Mouse (Mus musculus) stomach, embryonic 16.5 days (tissue): ENCODE data around the gene Wbp2. TPM values are rescaled to one million over a fixed set of nuclear protein-coding genes. Genes with fewer than 3 reads are reported as not detected.
A peak's percentile ranks its signal among the peaks of the same experiment; 100 is the strongest.

Experiments
- ATAC-seq: fragments of 200-750 bp; cut with Nextera tagmentation; 2 replicates; pipeline ENCODE4 v1.8.0; 2017; ENCODE audit warnings: moderate number of reproducible peaks, moderate TSS enrichment; ENCODE audit not compliant: insufficient read depth, low FRiP score
- H3K27ac ChIP-seq: fragments of 300-500 bp; sonication (generic); 2 replicates; pipeline ENCODE4 v1.5.1; 2014; ENCODE audit warnings: low read length
- H3K27me3 ChIP-seq: fragments of 300-500 bp; sonication (generic); 2 replicates; pipeline ENCODE4 v1.6.1; 2014; ENCODE audit warnings: low read length, control low read depth, mixed read lengths; ENCODE audit not compliant: control insufficient read depth, insufficient read depth
- H3K36me3 ChIP-seq: fragments of 300-500 bp; sonication (generic); 2 replicates; pipeline ENCODE4 v1.6.1; 2014; ENCODE audit warnings: low read length; ENCODE audit not compliant: control insufficient read depth, insufficient read depth
- H3K4me1 ChIP-seq: fragments of 300-500 bp; sonication (generic); 2 replicates; pipeline ENCODE4 v1.6.1; 2014; ENCODE audit warnings: low read length, control low read depth, mixed read lengths; ENCODE audit not compliant: control insufficient read depth, insufficient read depth
- H3K4me2 ChIP-seq: fragments of 300-500 bp; sonication (generic); 2 replicates; pipeline ENCODE4 v1.6.1; 2014; ENCODE audit warnings: low read depth, low read length, mixed read lengths
- H3K4me3 ChIP-seq: fragments of 300-500 bp; sonication (generic); replicated peaks from 2 replicates; pipeline ENCODE4 v1.5.1; 2014; ENCODE audit warnings: mild to moderate bottlenecking, low read length
- H3K9ac ChIP-seq: fragments of 300-500 bp; sonication (generic); 2 replicates; pipeline ENCODE4 v1.6.1; 2014; ENCODE audit warnings: low read length
- H3K9me3 ChIP-seq: fragments of 300-500 bp; sonication (generic); replicated peaks from 2 replicates; pipeline ENCODE4 v1.6.1; 2016; ENCODE audit warnings: low read length, control low read depth; ENCODE audit not compliant: control insufficient read depth
- WGBS: fragments of 180-500 bp; shearing (Covaris S2); extraction: QIAGEN DNeasy Blood & Tissue Kit; methylation state at CpG from one replicate; pipeline ENCODE4 v1.1.7; 2014; 5-methylcytosine and 5-hydroxymethylcytosine counted together
- polyA plus RNA-seq: library from polyadenylated mRNA; unstranded; fragments of >200 nt; fragmentation: Nextera tagmentation; extraction: Ambion mirVana; gene quantifications from 2 replicates; pipeline ENCODE4 v1.2.1, GENCODE M21; 2015

Gene Wbp2
- polyA plus RNA-seq, 1 experiment from 2014 or later: 81.8 TPM

DNA sequence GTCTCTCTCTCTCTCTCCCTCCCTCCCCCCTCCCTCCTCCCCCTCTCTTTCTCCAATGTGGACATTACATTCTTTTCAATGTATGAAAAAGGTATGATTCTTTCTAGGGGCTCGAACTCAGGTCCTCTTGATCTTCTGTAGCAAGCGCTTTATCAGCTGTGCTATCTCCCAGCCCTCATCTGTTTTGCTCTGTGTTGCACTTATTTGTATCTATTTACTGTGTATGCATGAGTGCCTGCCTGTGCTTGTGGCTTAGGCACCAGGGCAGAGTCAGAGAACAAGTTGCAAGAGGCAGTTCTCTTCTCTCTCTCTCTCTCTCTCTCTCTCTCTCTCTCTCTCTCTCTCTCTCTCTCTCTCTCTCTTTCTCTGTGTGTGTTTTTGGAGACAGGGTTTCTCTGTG is 18.3 kb upstream of the Wbp2 start:
- Histone ChIP-seq H3K9ac (no peak overlapping the region), H3K4me2 (no peak overlapping the region), H3K27ac (peak overlapping the region; percentile 95; the same call in 1 of the 2 replicates), H3K9me3 (no peaks in the 10 kb centered on the region), H3K4me1 (peaks cover 77% of the 10 kb centered on the region), H3K36me3 (0 out of 2 replicates have a peak, but pooled peaks cover 5% of the 10 kb centered on the region), H3K27me3 (peaks cover 18% of the 10 kb centered on the region), H3K4me3 (no peak overlapping the region)
- WGBS: 88% methylated on average over 2 of the region's 2 CpGs
- ATAC-seq: no peak

DNA sequence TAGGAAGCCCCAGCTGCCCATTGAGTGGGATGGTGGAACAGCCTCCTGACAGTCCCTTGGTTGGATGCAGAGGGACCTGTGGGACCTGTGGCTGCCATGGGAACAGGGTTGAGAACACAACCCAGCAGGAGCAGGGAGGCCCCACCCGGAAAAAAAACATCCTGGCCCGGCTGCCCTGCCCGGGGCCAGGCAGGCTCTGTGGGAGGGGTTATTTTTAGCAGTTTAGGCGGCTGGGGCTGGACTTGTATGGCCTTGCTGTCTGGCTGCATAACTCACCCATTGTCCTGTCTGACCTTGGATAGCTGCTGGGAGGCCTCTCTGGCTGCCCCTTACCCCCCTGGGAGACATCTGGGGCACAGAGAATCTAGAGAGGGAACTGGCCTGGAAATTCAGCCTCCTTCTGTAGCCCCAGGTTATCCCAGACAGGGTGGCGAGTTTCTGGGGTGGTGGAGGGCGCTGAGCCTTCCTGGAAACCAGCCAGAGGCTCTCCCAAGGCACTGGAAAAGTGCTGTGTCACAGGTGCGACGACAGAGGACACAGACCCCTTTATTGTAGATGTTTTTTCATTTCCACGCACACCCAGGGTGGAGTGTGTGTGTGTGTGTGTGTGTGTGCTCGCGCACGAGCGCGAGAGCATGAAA is 17.3 kb upstream of the Wbp2 start:
- Histone ChIP-seq H3K9ac (peak overlapping the region; percentile 51), H3K4me1 (peaks cover 82% of the 10 kb centered on the region), H3K4me2 (peak overlapping the region; percentile 27; the same call in 1 of the 2 replicates), H3K4me3 (no peak overlapping the region), H3K27me3 (peaks cover 15% of the 10 kb centered on the region), H3K36me3 (0 out of 2 replicates have a peak, but pooled peaks cover 5% of the 10 kb centered on the region), H3K27ac (peak overlapping the region; percentile 95), H3K9me3 (no peaks in the 10 kb centered on the region)
- peak; percentile 79 for ATAC-seq
- 30% methylated on average over 14 of the region's 14 CpGs for WGBS

DNA sequence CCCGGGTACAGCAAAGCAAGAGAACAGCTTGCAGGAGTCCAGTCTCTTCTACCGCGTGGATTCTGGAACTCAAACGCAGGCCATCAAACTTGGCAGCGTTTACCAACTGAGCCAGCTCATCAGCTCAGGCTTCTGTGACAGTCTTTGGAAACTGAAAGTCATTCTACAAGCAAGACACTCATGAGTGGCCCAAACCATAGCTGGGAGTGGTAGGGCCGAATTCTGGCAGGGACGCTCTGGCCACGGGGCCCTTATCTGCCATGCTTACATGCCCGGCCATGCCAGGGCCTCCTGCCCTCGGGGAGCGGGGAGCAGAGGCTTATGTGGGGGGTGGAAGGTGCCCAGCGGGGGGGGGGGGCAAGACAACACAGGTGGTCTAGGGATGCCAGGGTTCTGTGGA is 16.8 kb upstream of the Wbp2 start:
- Histone ChIP-seq H3K36me3 (0 out of 2 replicates have a peak, but pooled peaks cover 5% of the 10 kb centered on the region), H3K9me3 (no peaks in the 10 kb centered on the region), H3K27me3 (peaks cover 13% of the 10 kb centered on the region), H3K9ac (peak overlapping the region; percentile 29; the same call in 1 of the 2 replicates), H3K4me1 (peaks cover 87% of the 10 kb centered on the region), H3K4me2 (no peak overlapping the region), H3K4me3 (no peak overlapping the region), H3K27ac (peak overlapping the region; percentile 95)
- 55% methylated on average over 12 of the region's 12 CpGs for WGBS
- no peak for ATAC-seq

DNA sequence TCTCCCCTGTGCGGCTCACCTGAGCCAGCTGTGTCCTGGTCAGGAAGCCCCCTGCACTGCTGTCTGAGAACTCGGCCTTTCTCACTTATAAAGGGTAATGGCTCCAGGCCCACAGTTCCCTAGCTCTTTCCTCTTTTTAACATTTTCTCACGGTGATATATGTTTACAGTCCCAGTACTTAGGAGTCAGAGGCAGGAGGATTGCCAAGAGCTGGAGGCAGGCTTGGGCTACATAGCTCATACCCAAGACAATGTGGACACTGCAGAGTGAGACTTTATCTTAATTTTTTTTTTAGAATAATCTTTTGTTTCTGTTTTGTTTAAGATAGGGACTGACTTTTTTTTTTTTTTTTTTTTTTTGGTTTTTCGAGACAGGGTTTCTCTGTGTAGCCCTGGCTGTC is 15.7 kb upstream of the Wbp2 start:
- Histone ChIP-seq H3K9me3 (no peaks in the 10 kb centered on the region), H3K4me2 (peak overlapping the region; percentile 10; the same call in 1 of the 2 replicates), H3K36me3 (0 out of 2 replicates have a peak, but pooled peaks cover 5% of the 10 kb centered on the region), H3K4me1 (peaks cover 77% of the 10 kb centered on the region), H3K4me3 (no peak overlapping the region), H3K9ac (peak overlapping the region; percentile 61), H3K27ac (peak overlapping the region; percentile 97), H3K27me3 (peaks cover 3% of the 10 kb centered on the region; the same call in 1 of the 2 replicates)
- 37% methylated on average over 3 of the region's 4 CpGs for WGBS
- no peak for ATAC-seq

DNA sequence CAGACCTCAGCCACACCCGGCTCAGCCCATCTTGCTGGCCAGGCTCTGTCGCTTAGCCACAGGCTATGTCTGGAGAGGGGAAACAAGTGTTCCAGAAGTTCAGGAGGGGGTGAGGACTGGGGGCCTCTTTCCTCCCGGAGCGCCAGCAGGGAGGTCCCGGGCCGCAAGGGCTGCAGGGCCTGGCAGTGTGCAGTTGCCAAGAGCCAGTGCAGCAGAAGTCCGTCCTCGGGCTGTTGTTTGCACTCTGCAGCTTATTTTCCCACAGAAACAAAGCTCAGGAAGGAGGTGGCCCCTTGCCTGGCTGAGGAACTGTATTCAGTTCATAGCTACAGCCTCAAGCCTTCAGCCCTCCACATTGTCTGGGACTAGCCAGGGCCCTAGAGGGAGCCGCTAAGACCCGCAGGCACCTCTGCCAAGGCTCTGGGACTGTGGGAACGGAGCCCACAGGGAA is 15.2 kb upstream of the Wbp2 start:
- Histone ChIP-seq H3K4me2 (peak overlapping the region; percentile 10; the same call in 1 of the 2 replicates), H3K9ac (peak overlapping the region; percentile 61), H3K36me3 (0 out of 2 replicates have a peak, but pooled peaks cover 5% of the 10 kb centered on the region), H3K27me3 (no peaks in the 10 kb centered on the region), H3K27ac (peak overlapping the region; percentile 97), H3K9me3 (no peaks in the 10 kb centered on the region), H3K4me1 (peaks cover 72% of the 10 kb centered on the region), H3K4me3 (no peak overlapping the region)
- 10% methylated on average over 11 of the region's 11 CpGs for WGBS
- ATAC-seq: peak; percentile 41

DNA sequence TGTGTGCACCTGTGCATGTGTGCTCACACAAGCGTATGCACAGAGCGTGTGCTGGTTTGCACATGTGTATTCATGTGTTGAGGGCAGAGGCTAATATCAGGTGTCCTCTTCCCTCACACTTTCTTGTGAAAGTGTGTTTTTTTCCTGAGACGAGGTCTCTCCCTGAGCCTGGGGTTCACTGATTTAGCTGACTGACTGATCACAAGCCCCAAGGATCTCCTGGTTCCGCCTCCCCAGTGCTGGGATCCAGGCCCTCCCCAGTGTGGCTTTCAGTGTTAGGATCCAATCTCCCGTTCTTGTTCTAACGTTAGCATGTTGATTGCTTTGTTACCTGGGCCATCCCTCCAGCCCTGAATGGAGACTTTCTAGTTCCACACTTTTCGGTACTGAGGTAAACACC is 14.0 kb upstream of the Wbp2 start:
- H3K9me3 ChIP-seq: no peaks in the 10 kb centered on the region
- H3K9ac ChIP-seq: peak overlapping the region; percentile 6; the same call in 1 of the 2 replicates
- peaks cover 61% of the 10 kb centered on the region for H3K4me1 ChIP-seq
- H3K27ac ChIP-seq: peak overlapping the region; percentile 97
- no peak overlapping the region for H3K4me2 ChIP-seq
- H3K36me3 ChIP-seq: 0 out of 2 replicates have a peak, but pooled peaks cover 3% of the 10 kb centered on the region
- no peak for ATAC-seq
- H3K4me3 ChIP-seq: no peak overlapping the region
- no peaks in the 10 kb centered on the region for H3K27me3 ChIP-seq
- 70% methylated on average over 7 of the region's 7 CpGs for WGBS

DNA sequence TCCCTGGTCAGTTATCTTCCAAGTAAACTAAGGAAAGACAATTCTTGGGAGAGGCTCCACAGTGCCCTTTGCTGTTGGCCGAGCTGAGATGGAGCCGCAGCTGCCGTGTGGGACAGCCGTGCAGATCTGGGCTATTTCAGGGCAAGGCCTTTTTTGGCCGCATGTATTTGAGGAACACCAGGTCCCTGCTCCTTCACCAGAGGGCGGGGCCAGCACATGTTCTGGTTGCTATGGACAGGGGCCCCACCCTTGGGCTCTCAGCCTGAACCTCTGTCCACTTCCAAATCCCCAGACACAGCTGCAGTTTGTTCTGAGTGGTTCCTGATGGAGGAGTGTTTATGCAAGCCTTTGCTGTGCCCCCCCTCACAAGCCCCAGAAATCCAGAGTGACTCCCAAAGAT is 13.6 kb upstream of the Wbp2 start:
- Histone ChIP-seq H3K4me1 (peaks cover 59% of the 10 kb centered on the region), H3K36me3 (no peaks in the 10 kb centered on the region), H3K4me2 (peak overlapping the region; percentile 17; the same call in 1 of the 2 replicates), H3K27ac (peak overlapping the region; percentile 97), H3K27me3 (no peaks in the 10 kb centered on the region), H3K4me3 (no peak overlapping the region), H3K9ac (peak overlapping the region; percentile 6; the same call in 1 of the 2 replicates), H3K9me3 (no peaks in the 10 kb centered on the region)
- peak; percentile 62 for ATAC-seq
- 22% methylated on average over 6 of the region's 6 CpGs for WGBS

DNA sequence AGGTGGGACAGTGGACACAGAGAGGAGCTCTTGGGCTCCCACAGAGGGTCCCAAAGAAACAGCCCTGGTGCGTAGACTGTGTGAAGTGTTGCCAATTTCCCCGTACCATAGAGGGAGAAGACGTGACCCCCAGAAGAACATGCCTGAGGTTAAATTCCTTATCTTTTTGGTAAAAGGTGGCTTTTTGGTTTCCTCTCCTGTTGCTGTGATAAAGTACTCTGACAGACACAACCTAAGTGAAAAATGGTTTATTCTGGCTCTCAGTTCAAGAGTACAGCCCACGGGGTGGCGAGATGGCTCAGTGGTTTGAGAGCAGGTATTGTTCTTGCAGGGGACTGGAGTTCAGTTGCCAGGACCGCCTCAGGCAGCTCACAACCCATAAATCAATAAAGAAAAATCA is 12.7 kb upstream of the Wbp2 start:
- Histone ChIP-seq H3K9ac (no peak overlapping the region; the same call in 1 of the 2 replicates), H3K4me2 (no peak overlapping the region), H3K36me3 (no peaks in the 10 kb centered on the region), H3K27ac (peak overlapping the region; percentile 97), H3K27me3 (no peaks in the 10 kb centered on the region), H3K4me1 (peaks cover 57% of the 10 kb centered on the region), H3K4me3 (no peak overlapping the region), H3K9me3 (no peaks in the 10 kb centered on the region)
- WGBS: 73% methylated on average over 6 of the region's 6 CpGs
- no peak for ATAC-seq

DNA sequence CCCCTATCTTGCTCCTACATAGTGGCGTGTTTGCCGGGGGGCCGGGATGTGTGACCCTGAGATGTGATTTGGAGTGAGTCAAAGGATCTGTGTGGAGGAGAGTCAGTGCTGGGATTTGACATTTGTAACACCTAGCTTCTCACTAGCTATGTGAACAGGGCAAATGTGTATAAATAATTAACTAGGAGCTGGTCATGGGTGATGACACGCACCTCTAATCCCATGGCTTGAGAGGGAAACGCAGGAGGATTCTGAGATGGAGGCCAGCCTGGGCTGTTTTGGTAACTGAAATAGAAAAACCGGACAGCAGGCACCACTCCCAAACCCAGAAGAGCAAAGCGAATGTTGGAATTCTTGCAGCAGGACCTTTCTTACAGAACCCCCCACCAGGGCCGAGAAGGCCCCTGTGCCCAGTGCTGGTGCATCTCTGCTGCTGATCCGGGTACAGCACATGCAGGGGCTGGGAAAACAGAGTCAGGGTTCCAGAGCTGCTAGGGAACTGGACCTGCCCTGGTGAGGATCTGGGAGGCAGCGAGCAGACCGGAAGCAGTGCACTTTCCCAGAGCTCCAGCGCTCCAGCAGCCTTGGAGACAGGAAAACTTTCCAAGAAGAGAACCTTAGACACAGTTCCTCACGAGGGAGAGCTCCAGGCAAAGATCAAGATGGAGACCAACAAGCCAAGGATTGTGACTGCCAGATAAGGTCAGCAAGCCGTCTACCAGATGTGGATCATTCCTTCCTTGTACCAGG is 12.1 kb upstream of the Wbp2 start:
- Histone ChIP-seq H3K36me3 (no peaks in the 10 kb centered on the region), H3K4me2 (no peak overlapping the region), H3K9me3 (no peaks in the 10 kb centered on the region), H3K9ac (peak overlapping the region; percentile 55), H3K27me3 (no peaks in the 10 kb centered on the region), H3K4me3 (no peak overlapping the region), H3K27ac (peak overlapping the region; percentile 97), H3K4me1 (peaks cover 51% of the 10 kb centered on the region)
- no peak for ATAC-seq
- 60% methylated on average over 14 of the region's 14 CpGs for WGBS
